Mouse (Mus musculus) E14TG2a.4 (cell line): ENCODE measurements around the gene Alb.

Experiments used
- CTCF ChIP-seq: conservative IDR thresholded peaks from 2 replicates; pipeline ENCODE4 v1.5.1; 2014; ENCODE audit warnings: low read length
- NANOG ChIP-seq: IDR thresholded peaks from 2 replicates; pipeline ENCODE4 v1.6.1; 2014; ENCODE audit warnings: borderline replicate concordance, low read length, mixed read lengths
- POU5F1 ChIP-seq: IDR thresholded peaks from 2 replicates; pipeline ENCODE4 v1.6.1; 2014; ENCODE audit warnings: low read length, borderline replicate concordance

DNA sequence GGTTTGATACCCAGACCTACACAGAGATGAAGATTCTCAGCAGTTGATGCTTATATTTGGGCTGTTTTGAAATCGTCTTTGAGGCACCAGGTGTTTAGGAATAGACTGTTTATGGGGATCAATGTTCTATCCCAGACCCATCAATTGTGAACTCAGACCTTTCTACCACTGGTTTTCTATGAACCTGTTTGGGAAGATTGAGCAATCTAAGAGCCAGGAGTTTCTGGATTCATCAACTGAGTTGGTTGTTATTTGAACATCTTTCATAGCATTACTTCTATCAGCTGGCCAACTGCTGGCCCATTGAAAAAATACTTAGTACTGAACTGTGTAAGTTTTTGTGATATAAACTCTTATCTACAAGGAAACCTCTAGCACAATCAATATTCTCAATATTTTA is 3.5 kb upstream of the Alb start:
- TF ChIP-seq CTCF (no peak), POU5F1 (no peak), NANOG (no peak)
